Mouse (Mus musculus) liver, postnatal 0 days (tissue): ENCODE data around the gene Vwa5b1.

Experiments
- CTCF ChIP-seq: sonication (generic); IDR thresholded peaks from 2 replicates; pipeline ENCODE4 v1.5.1; 2016; ENCODE audit warnings: antibody characterized with exemption, low read depth
- EP300 ChIP-seq: IDR thresholded peaks from 2 replicates; pipeline ENCODE4 v1.6.1; 2016; ENCODE audit warnings: antibody characterized with exemption, low read depth, mild to moderate bottlenecking

DNA sequence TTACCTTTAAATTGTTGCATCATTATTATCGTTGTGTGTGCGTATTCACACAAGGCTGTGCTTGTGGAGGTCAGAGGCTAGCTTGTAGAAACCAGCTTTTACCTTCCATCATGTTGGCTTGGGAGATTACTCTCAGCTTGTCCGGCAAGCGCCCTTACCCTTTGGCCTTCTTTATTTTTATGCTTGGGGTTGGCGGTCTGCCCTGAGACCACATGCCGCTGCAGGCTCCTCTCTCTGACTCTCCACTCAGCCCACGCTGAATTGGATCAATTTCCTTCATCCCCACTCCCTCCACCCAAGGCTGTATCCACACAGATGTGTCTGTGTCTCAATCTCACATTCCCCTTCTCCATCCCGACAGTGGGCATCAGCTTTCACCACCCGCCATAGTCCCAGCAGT lies 33.8 kb downstream of the Vwa5b1 start:
- no peak for TF ChIP-seq EP300
- TF ChIP-seq CTCF, result no peak
